Mouse (Mus musculus) embryo, embryonic 11 days (tissue): Measurements from ENCODE around the gene Gadd45gip1.

ENCODE experiments used
- DNase-seq: peaks from one replicate; pipeline ENCODE4 v3.0.0-alpha.2; 2015

Gadd45gip1 gene

GRCm38 (mm10) chr8:84832759-84833742 lies 1.7 kb downstream of the Gadd45gip1 start:
- no peak for DNase-seq

- no peak for DNase-seq
These were observed 2.9 kb downstream of the Gadd45gip1 start for GRCm38 (mm10) chr8:84834002-84834865.

DNA sequence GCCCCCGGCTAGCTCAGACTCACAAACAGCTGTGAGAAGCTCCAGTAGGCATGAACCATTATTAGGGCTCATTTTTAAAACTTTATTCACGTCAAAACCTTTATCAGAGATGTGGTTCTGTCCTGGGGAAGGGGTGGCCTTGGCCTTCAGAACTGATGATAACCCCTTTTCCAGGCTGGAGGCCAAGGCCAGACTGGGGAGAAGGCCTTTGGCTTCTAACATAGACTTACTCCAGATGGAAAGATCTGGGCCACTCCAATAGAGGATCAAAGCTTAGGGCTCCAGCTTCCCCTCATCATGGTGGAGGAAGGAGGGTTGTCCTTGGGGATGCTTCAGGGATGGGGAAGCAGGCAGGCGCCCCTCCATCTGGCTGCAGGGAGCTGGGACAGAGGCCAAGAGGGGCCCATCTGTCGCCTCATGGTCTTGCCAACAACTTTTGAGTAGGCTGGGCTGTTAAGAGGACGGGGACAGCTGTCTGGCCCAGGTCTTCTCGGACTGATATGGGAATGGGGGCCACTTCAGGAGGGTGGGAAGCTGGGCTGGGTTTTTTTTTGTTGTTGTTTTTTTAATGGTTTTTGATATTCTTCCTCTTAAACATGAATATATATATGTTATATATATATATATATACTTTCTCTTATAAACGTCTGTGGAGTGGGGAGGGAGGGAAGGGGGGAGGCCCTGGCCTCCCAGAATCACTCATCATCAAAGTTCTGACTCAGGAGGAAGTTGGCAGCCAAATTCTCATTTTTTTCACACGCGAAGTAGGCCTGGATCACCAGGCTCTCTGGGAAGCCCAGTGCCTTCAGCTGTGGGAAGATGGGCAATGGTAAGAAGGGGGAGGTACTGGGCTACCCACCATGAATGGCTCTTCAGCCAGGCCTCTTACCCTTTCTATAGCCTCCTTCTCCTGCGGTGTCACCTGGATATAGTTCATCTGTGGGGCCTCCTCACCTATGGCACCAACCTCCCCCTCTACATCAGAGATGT lies 3.8 kb downstream of the Gadd45gip1 start:
- DNase-seq: no peak

DNA sequence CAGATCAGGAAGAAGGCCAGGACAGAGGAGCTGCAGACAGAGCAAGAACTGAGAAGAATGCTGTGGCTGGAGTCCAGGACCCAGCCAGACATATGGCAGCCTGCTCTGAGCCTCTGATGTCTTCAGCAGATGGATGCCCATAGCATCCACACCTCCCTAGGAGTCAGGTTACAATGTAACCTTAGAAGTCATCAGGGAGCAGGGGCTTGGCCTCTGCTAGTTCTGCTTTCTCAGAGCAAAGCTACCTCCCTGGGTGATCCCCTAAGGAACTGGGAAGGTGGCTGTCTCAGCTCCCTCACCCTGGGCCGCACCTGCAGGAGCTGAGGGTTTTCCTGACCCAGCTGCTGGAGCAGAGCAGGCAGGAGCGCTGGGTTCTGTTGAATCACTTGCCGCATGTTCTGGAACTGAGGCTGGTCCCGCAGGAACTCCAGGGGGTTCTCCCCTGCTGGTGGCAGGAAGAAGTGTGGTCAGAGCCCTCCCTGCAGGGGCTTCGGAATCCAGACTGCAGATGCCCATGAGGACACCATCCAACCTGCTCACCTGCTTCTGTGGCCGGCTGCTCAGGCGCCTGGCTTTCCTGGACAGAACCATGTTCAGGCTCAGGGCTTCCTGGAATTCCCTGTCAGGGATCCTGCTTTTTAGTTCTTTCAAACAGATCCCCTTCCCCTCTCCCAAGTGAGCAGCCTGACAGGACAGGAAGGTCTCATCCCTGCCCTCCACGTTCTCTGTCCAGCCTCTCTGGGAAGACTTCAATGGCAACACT lies 6.0 kb downstream of the Gadd45gip1 start:
- peak; percentile 70 for DNase-seq

DNA sequence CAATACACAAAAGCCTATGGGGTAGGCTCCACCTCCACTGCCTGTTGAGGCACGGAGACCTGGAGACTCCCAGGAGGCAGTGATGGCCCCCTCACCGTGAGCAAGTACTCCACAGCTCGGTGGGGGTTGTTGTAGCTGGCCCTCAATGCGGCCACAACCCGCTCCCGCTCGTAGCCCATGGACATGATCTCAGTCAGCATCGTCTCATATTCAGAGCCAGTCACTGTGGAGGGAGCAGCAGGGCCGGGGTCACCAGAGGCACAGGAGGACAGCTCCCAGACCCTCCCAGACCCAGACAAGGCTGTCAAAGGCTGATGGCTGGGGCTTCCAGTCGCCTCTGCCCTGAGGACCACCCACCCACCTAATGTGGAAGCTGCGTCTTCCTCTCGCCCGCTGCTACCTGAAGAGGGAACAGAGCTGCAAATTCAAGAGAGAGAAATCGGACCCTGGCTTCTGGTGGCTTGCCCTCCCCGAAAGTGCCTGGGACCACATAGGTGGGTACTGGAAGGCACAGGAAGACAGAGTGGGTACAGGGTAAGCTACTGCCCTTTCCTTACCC lies 6.7 kb downstream of the Gadd45gip1 start:
- DNase-seq: no peak

DNA sequence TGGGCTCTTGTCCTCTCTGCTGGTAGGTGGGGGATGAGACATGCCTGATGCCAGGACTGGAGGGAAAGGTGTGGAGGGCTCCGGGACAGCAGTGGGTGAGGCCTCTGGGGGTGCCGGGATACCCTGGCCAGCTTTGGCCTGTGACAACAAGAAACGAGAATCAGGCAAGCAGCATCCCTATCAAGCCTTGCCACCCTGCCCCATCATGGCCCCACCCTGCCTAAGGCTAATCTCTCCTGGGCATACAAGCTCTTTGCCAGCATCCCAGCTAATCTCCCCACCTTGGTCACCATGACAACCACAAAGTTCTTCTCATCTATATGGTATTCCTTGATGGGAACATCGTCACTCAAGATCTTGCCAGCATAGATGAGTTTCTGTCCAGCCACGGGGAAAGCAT lies 7.2 kb downstream of the Gadd45gip1 start:
- no peak for DNase-seq

- no peak for DNase-seq
These were observed 8.1 kb downstream of the Gadd45gip1 start for GRCm38 (mm10) chr8:84839411-84839810.

DNA sequence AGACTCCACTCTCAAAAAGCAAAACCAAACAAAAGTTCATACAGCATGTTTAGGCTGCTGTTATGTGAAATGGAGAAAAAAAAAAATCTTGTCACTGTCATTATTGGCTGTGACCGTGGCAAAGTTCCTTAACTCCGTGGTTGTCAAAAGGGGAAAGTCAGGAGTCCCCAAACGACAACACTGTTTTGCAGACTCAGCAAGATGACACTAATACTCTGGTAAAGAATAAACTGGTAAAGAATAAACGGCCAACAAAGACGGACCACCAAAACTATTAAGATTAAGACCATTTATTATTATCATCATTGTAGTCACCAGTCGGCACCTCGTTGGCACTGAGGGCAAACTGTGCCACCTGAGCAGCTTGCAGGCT lies 8.5 kb downstream of the Gadd45gip1 start:
- no peak for DNase-seq

DNA sequence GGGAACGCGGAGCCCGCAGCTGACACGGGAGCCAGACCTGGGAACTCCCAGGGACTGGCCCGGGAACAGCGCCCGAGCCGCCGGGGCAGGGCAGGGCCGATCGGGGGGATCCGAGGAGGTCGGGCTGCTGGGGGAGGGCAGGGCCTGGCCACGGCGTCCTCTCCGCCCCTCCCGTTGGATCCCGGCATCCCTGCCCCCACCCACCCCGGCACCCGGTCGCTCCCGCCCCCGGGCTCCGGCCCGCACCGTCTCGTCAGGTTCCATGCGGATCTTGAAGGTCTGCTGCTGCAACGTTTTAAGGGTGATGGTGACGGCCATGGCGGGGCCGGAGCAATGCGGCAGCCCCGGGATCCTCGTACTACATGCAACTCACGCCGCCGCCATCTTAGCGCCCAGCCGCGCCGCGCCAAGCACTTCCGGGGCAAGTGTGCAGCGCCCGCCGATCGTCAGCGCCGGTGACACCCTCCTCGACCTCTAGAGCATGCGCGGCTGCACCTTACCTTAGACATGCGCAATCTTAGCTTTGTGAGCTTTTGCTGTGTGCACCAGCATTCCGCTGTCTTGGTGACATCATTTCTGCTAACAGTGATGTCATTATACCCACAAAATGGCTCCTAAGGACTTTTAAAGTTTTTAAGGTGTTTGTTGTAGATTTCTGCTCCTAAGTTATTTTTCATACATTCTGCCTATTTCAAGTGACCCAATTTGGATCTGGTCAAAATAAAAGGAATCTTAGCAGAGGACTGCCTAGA lies 9.1 kb downstream of the Gadd45gip1 start, which contains the start of gene Rad23a:
Gene Rad23a, minus strand, starts transcription at position 418 of the 752 bp plus-strand sequence.
- peak; percentile 97 for DNase-seq

DNA sequence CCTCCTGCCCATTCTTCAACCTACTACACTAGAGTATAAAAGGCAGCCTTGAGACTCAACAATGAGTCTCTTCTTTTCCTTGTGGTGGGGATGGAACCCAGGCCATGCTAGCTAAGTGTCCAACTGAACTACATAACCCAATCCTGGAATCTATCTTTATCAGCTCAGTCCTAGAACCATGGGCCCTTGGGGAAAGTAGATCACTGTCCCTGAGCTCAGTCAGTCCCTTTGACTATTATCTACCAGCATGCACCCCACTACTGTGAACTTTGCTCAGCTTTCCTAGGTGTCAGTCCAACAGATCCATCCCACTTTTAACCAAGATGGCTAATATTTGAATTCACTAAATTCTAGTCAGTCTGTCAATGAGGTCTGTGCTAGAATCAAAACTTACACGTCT lies 10.2 kb downstream of the Gadd45gip1 start:
- DNase-seq: no peak

DNA sequence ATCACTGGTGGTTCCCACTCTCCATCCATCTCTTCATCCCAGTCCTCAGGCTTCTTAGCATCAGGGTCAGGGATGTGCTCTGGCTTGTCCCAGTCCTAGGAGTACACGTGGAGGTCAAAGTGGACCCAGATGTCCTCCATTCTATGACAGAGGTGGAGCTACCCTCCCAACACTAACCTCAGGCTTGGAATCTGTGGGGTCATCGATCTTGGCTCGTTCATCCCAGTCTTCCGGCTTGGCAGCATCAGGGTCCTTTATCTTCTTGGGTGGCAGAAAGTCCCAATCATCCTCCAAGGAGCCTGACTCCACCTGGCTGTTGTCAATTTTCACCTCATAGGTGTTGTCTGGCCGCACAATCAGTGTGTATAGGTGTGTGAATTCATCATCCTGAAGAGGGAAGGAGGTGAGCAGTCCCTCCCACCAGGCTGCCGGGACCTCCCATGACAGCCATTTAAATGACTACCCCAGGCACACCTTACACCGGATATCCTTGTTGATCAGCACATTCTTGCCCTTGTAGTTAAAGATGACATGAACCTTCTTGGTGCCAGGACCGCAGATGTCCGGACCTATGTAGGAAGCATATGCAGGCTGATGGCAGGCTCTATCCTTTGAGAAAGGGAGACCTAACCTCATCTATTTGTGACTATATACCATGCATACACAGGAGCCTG lies 13.2 kb downstream of the Gadd45gip1 start:
- no peak for DNase-seq

- DNase-seq: peak; percentile 59
These were observed 14.2 kb downstream of the Gadd45gip1 start for GRCm38 (mm10) chr8:84845355-84846093.

- no peak for DNase-seq
These were observed 14.9 kb downstream of the Gadd45gip1 start for GRCm38 (mm10) chr8:84846094-84846721.

DNA sequence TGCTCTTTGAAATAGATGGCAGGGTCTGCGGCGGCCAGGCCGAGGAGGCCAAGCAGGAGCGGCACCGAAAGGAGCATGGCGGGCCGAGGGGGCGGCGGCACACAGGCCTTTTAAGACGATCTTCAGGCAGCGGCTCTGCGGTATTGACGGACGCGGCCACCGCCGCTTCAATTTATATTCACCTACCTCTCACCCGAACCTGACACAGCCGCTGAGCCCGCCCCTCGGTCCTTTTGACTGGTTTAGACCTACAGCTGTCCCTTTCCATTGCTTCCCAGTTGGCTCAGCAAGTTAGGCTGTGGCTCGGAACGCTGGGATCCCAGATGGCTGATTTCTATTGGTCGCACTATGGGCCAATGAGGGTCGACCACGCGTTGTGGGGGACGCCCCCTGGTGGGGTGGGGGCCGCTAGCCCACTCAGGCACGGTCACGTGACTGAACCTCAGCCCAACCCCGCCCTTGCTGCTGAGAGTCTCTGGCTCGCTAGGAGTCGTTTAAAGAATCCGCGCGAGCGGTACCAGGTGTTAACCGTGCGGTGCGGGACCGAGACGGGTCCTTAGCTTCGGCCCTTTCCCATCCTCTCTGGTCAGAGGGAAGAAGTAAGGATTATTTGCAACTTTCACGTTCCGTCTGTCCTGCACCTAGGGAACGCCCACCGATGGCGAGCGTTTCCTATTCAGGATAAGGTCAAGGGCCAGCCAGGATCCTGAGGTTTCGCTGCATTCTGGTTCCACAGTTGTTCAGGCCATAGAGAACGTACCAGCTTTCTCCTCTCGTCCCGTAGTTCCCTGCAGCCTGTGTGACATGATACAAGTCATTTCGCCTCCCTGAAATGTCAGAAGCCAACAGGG lies 15.6 kb downstream of the Gadd45gip1 start, which contains the start of gene Calr:
Gene Calr, minus strand, starts transcription at position 213 of the 851 bp plus-strand sequence.
- DNase-seq: peak; percentile 100

DNA sequence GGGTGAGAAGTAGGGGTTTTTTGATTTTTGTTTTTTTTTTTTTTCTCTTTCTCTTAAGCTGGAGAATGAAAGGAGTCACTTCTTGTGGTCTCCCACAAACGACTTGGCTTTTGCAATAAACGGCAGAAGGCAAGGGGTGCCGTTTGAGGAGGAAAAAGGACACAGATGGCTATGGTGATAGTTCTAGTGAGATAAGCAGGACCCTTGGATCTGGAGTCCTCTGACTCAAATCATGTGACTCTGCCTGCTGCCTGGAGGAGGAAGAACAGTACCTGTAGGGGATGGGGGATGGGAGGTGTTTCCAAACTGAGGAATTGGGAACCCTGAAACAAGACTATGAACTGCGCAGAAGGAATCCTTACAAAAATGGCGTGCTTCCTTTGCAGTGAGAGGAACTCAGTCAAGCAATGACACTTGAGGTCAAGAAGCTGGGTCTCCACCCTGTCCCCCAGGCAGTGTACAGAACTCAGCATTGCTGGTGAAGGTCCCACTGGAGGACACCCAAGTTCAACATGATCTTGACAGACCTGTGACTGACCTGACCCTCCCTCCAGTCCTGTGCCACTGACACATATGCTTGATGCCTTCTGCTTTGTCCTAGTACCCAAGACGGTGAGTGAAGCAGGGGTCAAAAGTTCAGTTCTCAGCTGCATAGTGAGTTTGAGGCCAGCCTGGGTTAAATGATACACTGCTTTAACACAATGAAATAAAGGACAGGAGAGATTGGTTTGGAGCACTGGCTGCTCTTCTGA lies 16.5 kb downstream of the Gadd45gip1 start:
- peak; percentile 28 for DNase-seq

DNA sequence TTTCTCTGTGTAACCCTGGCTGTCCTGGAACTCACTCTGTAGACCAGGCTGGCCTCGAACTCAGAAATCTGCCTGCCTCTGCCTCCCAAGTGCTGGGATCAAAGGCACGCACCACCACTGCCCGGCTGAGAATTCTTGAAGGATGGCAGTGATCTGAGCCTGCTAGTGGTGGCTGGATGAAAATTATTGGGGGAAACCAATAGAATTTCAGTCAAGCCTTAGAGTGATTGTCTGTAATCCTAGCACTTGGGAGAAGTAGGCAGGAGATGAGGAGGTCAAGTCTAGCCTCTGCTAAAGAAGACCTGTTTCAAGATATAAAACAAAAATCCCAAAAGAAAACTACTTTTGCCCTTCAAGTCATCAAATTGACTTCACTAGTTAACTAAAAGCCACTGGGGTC lies 25.1 kb downstream of the Gadd45gip1 start:
- no peak for DNase-seq
